Comparison of ENCODE assay signal across 7 mouse cellular contexts in genomic region chr13:59674761-59675150, GRCm38 (mm10). TPM values are rescaled to one million over a fixed set of nuclear protein-coding genes. Genes with fewer than 3 reads are reported as not detected.
DNase-seq lines count a peak whose midpoint lies in the region; ATAC-seq and TF ChIP-seq lines count a peak whose summit lies in the region.

No protein-coding gene starts in this region.

- no peaks in the 10 kb centered on the region for H3K36me3 ChIP-seq in hindbrain, embryonic 11.5 days (ENCODE audit: control insufficient read depth, insufficient read depth, low read length)
- H3K36me3 ChIP-seq in liver, embryonic 14.5 days (replicated peaks; ENCODE audit: control insufficient read depth, insufficient read depth, low read depth) = peaks cover 2% of the 10 kb centered on the region; the same call in 1 of the 2 replicates
- no peaks in the 10 kb centered on the region for H3K36me3 ChIP-seq in stomach, embryonic 14.5 days (ENCODE audit: control insufficient read depth, insufficient read depth, low read length)

- H3K4me2 ChIP-seq in hindbrain, embryonic 11.5 days (replicated peaks; ENCODE audit: low read depth, low read length) = peak overlapping the region; percentile 71
- peak overlapping the region; percentile 69 for H3K4me2 ChIP-seq in liver, embryonic 14.5 days (ENCODE audit: low read depth)
- H3K4me2 ChIP-seq in stomach, embryonic 14.5 days (replicated peaks; ENCODE audit: low read depth, low read length) = peak overlapping the region; percentile 49

- TF ChIP-seq EP300 in liver, embryonic 14.5 days (IDR thresholded peaks at IDR 0.05; ENCODE audit: low read depth) = no peak; the same call in 1 of the 2 replicates

- under 1% methylated on average over 13 of the region's 13 CpGs for WGBS in hindbrain, embryonic 11.5 days
- WGBS in liver, embryonic 14.5 days (ENCODE audit: insufficient replicate concordance) = under 1% methylated on average over 13 of the region's 13 CpGs
- 2% methylated on average over 13 of the region's 13 CpGs for WGBS in stomach, embryonic 14.5 days

- peak; percentile 46 for DNase-seq in 3134 (ENCODE audit: extremely low read depth, insufficient read length, low spot score)
- DNase-seq in B cell, adult 2 months = peak; percentile 14 to 26
- peak; percentile 76 for DNase-seq in embryo, embryonic 10 days (ENCODE audit: low spot score)
- peak; percentile 77 for DNase-seq in hindbrain, embryonic 11.5 days (ENCODE audit: low spot score)
- DNase-seq in liver, embryonic 14.5 days (ENCODE audit: low read depth in 3 of 3, low spot score in 3 of 3) = no peak
- DNase-seq in urinary bladder, postnatal 36 days (ENCODE audit: low spot score in 2 of 2) = no peak

- peaks cover 7% of the 10 kb centered on the region; the same call in 1 of the 2 replicates for H3K4me1 ChIP-seq in hindbrain, embryonic 11.5 days (replicated peaks; ENCODE audit: control insufficient read depth, insufficient read depth, low read length)
- peaks cover 21 to 41% of the 10 kb centered on the region in 2 experiments for H3K4me1 ChIP-seq in liver, embryonic 14.5 days (replicated peaks; ENCODE audit: control insufficient read depth in 2 of 2, insufficient read depth in 2 of 2, low read length in 1 of 2)
- peaks cover 11% of the 10 kb centered on the region for H3K4me1 ChIP-seq in stomach, embryonic 14.5 days (ENCODE audit: control insufficient read depth, insufficient read depth, low read length)

- no peak for TF ChIP-seq CTCF in liver, embryonic 14.5 days (IDR thresholded peaks at IDR 0.05; ENCODE audit: low read depth)

- H3K9ac ChIP-seq in hindbrain, embryonic 11.5 days (ENCODE audit: low read depth, low read length) = peak overlapping the region; percentile 94
- H3K9ac ChIP-seq in liver, embryonic 14.5 days (replicated peaks) = peak overlapping the region; percentile 88
- peak overlapping the region; percentile 71; the same call in 1 of the 2 replicates for H3K9ac ChIP-seq in stomach, embryonic 14.5 days (replicated peaks; ENCODE audit: low read depth, low read length)

- H3K27ac ChIP-seq in hindbrain, embryonic 11.5 days (ENCODE audit: low read depth, low read length) = peak overlapping the region; percentile 91
- peak overlapping the region; percentile 85 for H3K27ac ChIP-seq in liver, embryonic 14.5 days
- peak overlapping the region; percentile 30; the same call in 1 of the 2 replicates for H3K27ac ChIP-seq in stomach, embryonic 14.5 days (ENCODE audit: low read length)

- no peaks in the 10 kb centered on the region for H3K27me3 ChIP-seq in hindbrain, embryonic 11.5 days (ENCODE audit: control insufficient read depth, insufficient read depth, low read length)
- H3K27me3 ChIP-seq in liver, embryonic 14.5 days (ENCODE audit: control insufficient read depth, insufficient read depth, low read length) = no peaks in the 10 kb centered on the region
- H3K27me3 ChIP-seq in stomach, embryonic 14.5 days (ENCODE audit: control insufficient read depth, insufficient read depth, low read length) = no peaks in the 10 kb centered on the region

- H3K9me3 ChIP-seq in hindbrain, embryonic 11.5 days (ENCODE audit: control insufficient read depth, low read length) = no peaks in the 10 kb centered on the region
- H3K9me3 ChIP-seq in liver, embryonic 14.5 days (ENCODE audit: control insufficient read depth, low read length) = no peaks in the 10 kb centered on the region
- H3K9me3 ChIP-seq in stomach, embryonic 14.5 days (ENCODE audit: control insufficient read depth, low read depth, low read length) = no peaks in the 10 kb centered on the region

- ATAC-seq in hindbrain, embryonic 11.5 days (ENCODE audit: low FRiP score) = peak; percentile 36; the same call in 1 of the 2 replicates
- no peak for ATAC-seq in liver, embryonic 14.5 days (ENCODE audit: insufficient read depth)
- no peak for ATAC-seq in stomach, embryonic 14.5 days (ENCODE audit: insufficient number of reproducible peaks, insufficient read depth, low FRiP score, low read depth)

- peak overlapping the region; percentile 84 for H3K4me3 ChIP-seq in hindbrain, embryonic 11.5 days (ENCODE audit: low read depth, low read length)
- H3K4me3 ChIP-seq in liver, embryonic 14.5 days (ENCODE audit: insufficient read depth in 1 of 2, low read depth in 2 of 2, low read length in 2 of 2) = peak overlapping the region; percentile 81 to 93
- peak overlapping the region; percentile 71 for H3K4me3 ChIP-seq in stomach, embryonic 14.5 days (ENCODE audit: low read depth, low read length)

RNA-seq across cellular contexts. Expression of gene Golm1, which starts 0.9 kb away (rescaled TPM):
- 135 and 147 TPM in 2 replicates for polyA plus RNA-seq in hindbrain, embryonic 11.5 days (2014; fragmentation: Nextera tagmentation; extraction: Ambion mirVana)
- 19.8 and 25.5 TPM in 2 replicates for polyA plus RNA-seq in liver, embryonic 14.5 days (2012; rRNA removed)
- 43.3 and 44.8 TPM in 2 replicates for polyA plus RNA-seq in liver, embryonic 14.5 days (2014; fragmentation: Nextera tagmentation; extraction: Ambion mirVana)
- polyA plus RNA-seq in stomach, embryonic 14.5 days (2014; fragmentation: Nextera tagmentation; extraction: Ambion mirVana) = 95.7 TPM in 2 replicates

RNA-seq across cellular contexts. Expression of gene 4921517D22Rik, which starts 19.2 kb away (rescaled TPM):
- polyA plus RNA-seq in hindbrain, embryonic 11.5 days (2014; fragmentation: Nextera tagmentation; extraction: Ambion mirVana) = not detected in 2 replicates
- polyA plus RNA-seq in liver, embryonic 14.5 days (2012; rRNA removed) = not detected in 2 replicates
- polyA plus RNA-seq in liver, embryonic 14.5 days (2014; fragmentation: Nextera tagmentation; extraction: Ambion mirVana) = not detected in 2 replicates
- not detected in 2 replicates for polyA plus RNA-seq in stomach, embryonic 14.5 days (2014; fragmentation: Nextera tagmentation; extraction: Ambion mirVana)

RNA-seq across cellular contexts. Expression of gene Spata31d1a, which starts 35.4 kb away (rescaled TPM):
- 0.03 TPM in 1 of 2 replicates, not detected in the other for polyA plus RNA-seq in hindbrain, embryonic 11.5 days (2014; fragmentation: Nextera tagmentation; extraction: Ambion mirVana)
- 0.01 TPM in 1 of 2 replicates, not detected in the other for polyA plus RNA-seq in liver, embryonic 14.5 days (2012; rRNA removed)
- not detected in 2 replicates for polyA plus RNA-seq in liver, embryonic 14.5 days (2014; fragmentation: Nextera tagmentation; extraction: Ambion mirVana)
- polyA plus RNA-seq in stomach, embryonic 14.5 days (2014; fragmentation: Nextera tagmentation; extraction: Ambion mirVana) = 0.04 TPM in 1 of 2 replicates, not detected in the other

RNA-seq across cellular contexts. Expression of gene Spata31d1b, which starts 37.3 kb away (rescaled TPM):
- not detected in 2 replicates for polyA plus RNA-seq in hindbrain, embryonic 11.5 days (2014; fragmentation: Nextera tagmentation; extraction: Ambion mirVana)
- polyA plus RNA-seq in liver, embryonic 14.5 days (2012; rRNA removed) = not detected in 2 replicates
- not detected in 2 replicates for polyA plus RNA-seq in liver, embryonic 14.5 days (2014; fragmentation: Nextera tagmentation; extraction: Ambion mirVana)
- not detected in 2 replicates for polyA plus RNA-seq in stomach, embryonic 14.5 days (2014; fragmentation: Nextera tagmentation; extraction: Ambion mirVana)

RNA-seq across cellular contexts. Expression of gene Spata31d1d, which starts 56.8 kb away (rescaled TPM):
- not detected in 2 replicates for polyA plus RNA-seq in hindbrain, embryonic 11.5 days (2014; fragmentation: Nextera tagmentation; extraction: Ambion mirVana)
- polyA plus RNA-seq in liver, embryonic 14.5 days (2012; rRNA removed) = 0.02 TPM in 1 of 2 replicates, not detected in the other
- 0.03 TPM in 1 of 2 replicates, not detected in the other for polyA plus RNA-seq in liver, embryonic 14.5 days (2014; fragmentation: Nextera tagmentation; extraction: Ambion mirVana)
- polyA plus RNA-seq in stomach, embryonic 14.5 days (2014; fragmentation: Nextera tagmentation; extraction: Ambion mirVana) = not detected in 2 replicates

Comparison
In these comparisons a context has a peak if more than half of its experiments do, and no peak if none do; other contexts are left out.
1. DNase-seq: peak in 3134 (single experiment), B cell, adult 2 months (2 of 2), embryo, embryonic 10 days (single experiment) and hindbrain, embryonic 11.5 days (single experiment); none in liver, embryonic 14.5 days (0 of 3) and urinary bladder, postnatal 36 days (0 of 2).
2. H3K27ac ChIP-seq: peak in every context shown above with its lines; median percentile 91 in hindbrain, embryonic 11.5 days; 85 in liver, embryonic 14.5 days; 30 in stomach, embryonic 14.5 days.
3. Peak in every context shown above with its lines, with median percentiles within 50 percentile points of each other: H3K4me2 ChIP-seq, H3K4me3 ChIP-seq and H3K9ac ChIP-seq.